Mouse (Mus musculus) forebrain, embryonic 12.5 days (tissue): ENCODE data around the gene Secisbp2. TPM values are rescaled to one million over a fixed set of nuclear protein-coding genes. Genes with fewer than 3 reads are reported as not detected.

ENCODE experiments used
- ATAC-seq: fragments of 200-750 bp; cut with Nextera tagmentation; 2 replicates; pipeline ENCODE4 v1.8.0; 2017; ENCODE audit warnings: moderate TSS enrichment; ENCODE audit not compliant: low FRiP score
- H3K27ac ChIP-seq: fragments of 300-500 bp; sonication (generic); 2 replicates; pipeline ENCODE4 v1.5.1; 2016; ENCODE audit warnings: mild to moderate bottlenecking
- H3K27me3 ChIP-seq: fragments of 300-500 bp; sonication (generic); 2 replicates; pipeline ENCODE4 v1.6.1; 2016; ENCODE audit warnings: mild to moderate bottlenecking
- H3K36me3 ChIP-seq: fragments of 300-500 bp; sonication (generic); replicated peaks from 2 replicates; pipeline ENCODE4 v1.6.1; 2016; ENCODE audit warnings: mild to moderate bottlenecking
- H3K4me1 ChIP-seq: fragments of 300-500 bp; sonication (generic); 2 replicates; pipeline ENCODE4 v1.6.1; 2016
- H3K4me2 ChIP-seq: fragments of 300-500 bp; sonication (generic); 2 replicates; pipeline ENCODE4 v1.6.1; 2016; ENCODE audit warnings: mild to moderate bottlenecking, moderate library complexity
- H3K4me3 ChIP-seq: fragments of 300-500 bp; sonication (generic); replicated peaks from 2 replicates; pipeline ENCODE4 v1.5.1; 2016; ENCODE audit warnings: mild to moderate bottlenecking
- H3K9ac ChIP-seq: fragments of 300-500 bp; sonication (generic); 2 replicates; pipeline ENCODE4 v1.6.1; 2016; ENCODE audit warnings: mild to moderate bottlenecking
- H3K9me3 ChIP-seq: fragments of 300-500 bp; sonication (generic); 2 replicates; pipeline ENCODE4 v1.6.1; 2016
- whole genome bisulfite sequencing: fragments of 180-500 bp; shearing (Covaris S2); methylation state at CpG from one replicate; pipeline ENCODE4 v1.1.7; 2016; 5-methylcytosine and 5-hydroxymethylcytosine counted together
- polyA plus RNA-seq: library from polyadenylated mRNA; unstranded; fragments of >200 nt; fragmentation: Nextera tagmentation; extraction: Ambion mirVana; gene quantifications from 2 replicates; pipeline ENCODE4 v1.2.1, GENCODE M21; 2016

Secisbp2 gene
- polyA plus RNA-seq, 1 experiment from 2014 or later: 34.5 TPM

- peaks cover 18% of the 10 kb centered on the region; the same call in 1 of the 2 replicates for H3K36me3 ChIP-seq
- ATAC-seq: no peak
Measured at GRCm38 (mm10) chr13:51703893-51704292, 52.4 kb downstream of the Secisbp2 start.

GRCm38 (mm10) chr13:51705882-51706854, 54.7 kb downstream of the Secisbp2 start:
- H3K27ac ChIP-seq: no peak overlapping the region
- H3K9me3 ChIP-seq: no peaks in the 10 kb centered on the region
- H3K4me1 ChIP-seq: no peaks in the 10 kb centered on the region
- 83% methylated on average over 22 of the region's 22 CpGs for WGBS
- H3K9ac ChIP-seq: no peak overlapping the region
- ATAC-seq: no peak
- H3K4me2 ChIP-seq: no peak overlapping the region
- no peak overlapping the region for H3K4me3 ChIP-seq
- peaks cover 32% of the 10 kb centered on the region for H3K36me3 ChIP-seq
- H3K27me3 ChIP-seq: no peaks in the 10 kb centered on the region

More at GRCm38 (mm10) chr13:51703893-51704292, 52.4 kb downstream of the Secisbp2 start:
- Histone ChIP-seq H3K27me3 (no peaks in the 10 kb centered on the region), H3K4me2 (no peak overlapping the region), H3K9me3 (no peaks in the 10 kb centered on the region), H3K4me1 (no peaks in the 10 kb centered on the region), H3K4me3 (no peak overlapping the region), H3K27ac (no peak overlapping the region), H3K9ac (no peak overlapping the region)
- 82% methylated on average over 5 of the region's 5 CpGs for WGBS

GRCm38 (mm10) chr13:51710738-51711137, 59.2 kb downstream of the Secisbp2 start:
- no peaks in the 10 kb centered on the region for H3K27me3 ChIP-seq
- no peaks in the 10 kb centered on the region for H3K9me3 ChIP-seq
- peaks cover 18% of the 10 kb centered on the region for H3K36me3 ChIP-seq
- H3K4me2 ChIP-seq: no peak overlapping the region
- ATAC-seq: no peak
- no peaks in the 10 kb centered on the region for H3K4me1 ChIP-seq
- no peak overlapping the region for H3K27ac ChIP-seq
- 87% methylated on average over 7 of the region's 7 CpGs for WGBS
- H3K9ac ChIP-seq: no peak overlapping the region
- H3K4me3 ChIP-seq: no peak overlapping the region

GRCm38 (mm10) chr13:51712022-51712421, 60.5 kb downstream of the Secisbp2 start:
- peaks cover 18% of the 10 kb centered on the region for H3K36me3 ChIP-seq
- H3K27ac ChIP-seq: no peak overlapping the region
- H3K27me3 ChIP-seq: no peaks in the 10 kb centered on the region
- 97% methylated on average over 8 of the region's 8 CpGs for WGBS
- no peak overlapping the region for H3K4me2 ChIP-seq
- no peaks in the 10 kb centered on the region for H3K4me1 ChIP-seq
- H3K9ac ChIP-seq: no peak overlapping the region
- H3K4me3 ChIP-seq: no peak overlapping the region
- no peaks in the 10 kb centered on the region for H3K9me3 ChIP-seq
- no peak for ATAC-seq

- H3K9ac ChIP-seq: no peak overlapping the region
- WGBS: 83% methylated on average over 8 of the region's 8 CpGs
- ATAC-seq: no peak
- no peak overlapping the region for H3K4me3 ChIP-seq
- H3K4me2 ChIP-seq: no peak overlapping the region
- H3K9me3 ChIP-seq: no peaks in the 10 kb centered on the region
- no peaks in the 10 kb centered on the region for H3K27me3 ChIP-seq
- no peak overlapping the region for H3K27ac ChIP-seq
- peaks cover 9% of the 10 kb centered on the region for H3K36me3 ChIP-seq
- no peaks in the 10 kb centered on the region for H3K4me1 ChIP-seq
Measured at GRCm38 (mm10) chr13:51716350-51717263, 65.1 kb downstream of the Secisbp2 start.

GRCm38 (mm10) chr13:51719256-51719655, 67.8 kb downstream of the Secisbp2 start:
- Histone ChIP-seq H3K4me1 (no peaks in the 10 kb centered on the region; the same call in 1 of the 2 replicates), H3K4me2 (no peak overlapping the region), H3K9me3 (no peaks in the 10 kb centered on the region), H3K36me3 (peaks cover 9% of the 10 kb centered on the region), H3K9ac (no peak overlapping the region), H3K4me3 (no peak overlapping the region), H3K27me3 (no peaks in the 10 kb centered on the region), H3K27ac (no peak overlapping the region)
- no peak for ATAC-seq
- 84% methylated on average over 3 of the region's 3 CpGs for WGBS

GRCm38 (mm10) chr13:51720556-51720955, 69.1 kb downstream of the Secisbp2 start:
- no peak for ATAC-seq
- peaks cover 5% of the 10 kb centered on the region for H3K36me3 ChIP-seq
- no peaks in the 10 kb centered on the region; the same call in 1 of the 2 replicates for H3K4me1 ChIP-seq
- no peak overlapping the region for H3K4me2 ChIP-seq
- H3K27me3 ChIP-seq: no peaks in the 10 kb centered on the region
- H3K9me3 ChIP-seq: no peaks in the 10 kb centered on the region
- WGBS: 90% methylated on average over 4 of the region's 4 CpGs
- no peak overlapping the region for H3K4me3 ChIP-seq
- H3K27ac ChIP-seq: no peak overlapping the region
- no peak overlapping the region for H3K9ac ChIP-seq

- no peak for ATAC-seq
Measured at GRCm38 (mm10) chr13:51723114-51723513, 71.6 kb downstream of the Secisbp2 start.

GRCm38 (mm10) chr13:51724566-51724965, 73.1 kb downstream of the Secisbp2 start:
- H3K4me2 ChIP-seq: no peak overlapping the region
- no peak overlapping the region for H3K4me3 ChIP-seq
- no peak overlapping the region for H3K9ac ChIP-seq
- 88% methylated on average over 6 of the region's 6 CpGs for WGBS
- no peaks in the 10 kb centered on the region for H3K27me3 ChIP-seq
- no peak for ATAC-seq
- H3K9me3 ChIP-seq: no peaks in the 10 kb centered on the region
- H3K36me3 ChIP-seq: peaks cover 5% of the 10 kb centered on the region; the same call in 1 of the 2 replicates
- no peak overlapping the region for H3K27ac ChIP-seq
- peaks cover 12% of the 10 kb centered on the region for H3K4me1 ChIP-seq

More at GRCm38 (mm10) chr13:51723114-51723513, 71.6 kb downstream of the Secisbp2 start:
- Histone ChIP-seq H3K27me3 (no peaks in the 10 kb centered on the region), H3K4me1 (peaks cover 7% of the 10 kb centered on the region), H3K27ac (no peak overlapping the region), H3K4me2 (no peak overlapping the region), H3K36me3 (peaks cover 5% of the 10 kb centered on the region), H3K9me3 (no peaks in the 10 kb centered on the region), H3K9ac (no peak overlapping the region), H3K4me3 (no peak overlapping the region)
- WGBS: 83% methylated on average over 5 of the region's 5 CpGs

- Histone ChIP-seq H3K27me3 (no peaks in the 10 kb centered on the region; the same call in 1 of the 2 replicates), H3K36me3 (peaks cover under 1% of the 10 kb centered on the region; the same call in 1 of the 2 replicates), H3K4me1 (peaks cover 21% of the 10 kb centered on the region), H3K9ac (no peak overlapping the region), H3K4me2 (no peak overlapping the region), H3K9me3 (no peaks in the 10 kb centered on the region), H3K4me3 (no peak overlapping the region), H3K27ac (no peak overlapping the region)
- no peak for ATAC-seq
- WGBS: 87% methylated on average over 7 of the region's 7 CpGs
Measured at GRCm38 (mm10) chr13:51725446-51725845, 73.9 kb downstream of the Secisbp2 start.

- H3K27me3 ChIP-seq: no peaks in the 10 kb centered on the region; the same call in 1 of the 2 replicates
- peaks cover 23% of the 10 kb centered on the region for H3K4me1 ChIP-seq
- H3K27ac ChIP-seq: no peak overlapping the region
- no peaks in the 10 kb centered on the region for H3K36me3 ChIP-seq
- no peaks in the 10 kb centered on the region for H3K9me3 ChIP-seq
- H3K4me3 ChIP-seq: no peak overlapping the region
- no peak overlapping the region for H3K4me2 ChIP-seq
- no peak overlapping the region for H3K9ac ChIP-seq
- 69% methylated on average over 8 of the region's 8 CpGs for WGBS
- no peak for ATAC-seq
Measured at GRCm38 (mm10) chr13:51725926-51726574, 74.6 kb downstream of the Secisbp2 start.
